Mouse (Mus musculus): ENCODE results near the gene Muc15.
A peak's percentile ranks its signal among the peaks of the same experiment; 100 is the strongest.

Muc15 gene

GRCm38 (mm10) chr2:110721290-110721753, at the start of gene Muc15:
TSS of gene Muc15 (plus strand) at chr2:110721340.
- DNase-seq (ENCODE audit: low spot score in 2 of 2): no peak

- no peak for DNase-seq (ENCODE audit: low spot score in 2 of 2)
These were observed 11.7 kb upstream of the Muc15 start for GRCm38 (mm10) chr2:110709436-110709835.

- peak in 1 of 2 experiments; percentile 15 for DNase-seq (ENCODE audit: low spot score in 2 of 2)
These were observed 11.0 kb upstream of the Muc15 start for GRCm38 (mm10) chr2:110710055-110710720.

- no peak for DNase-seq (ENCODE audit: low spot score in 2 of 2)
These were observed 2.1 kb upstream of the Muc15 start for GRCm38 (mm10) chr2:110719051-110719450.

- no peak for DNase-seq (ENCODE audit: low spot score in 2 of 2)
These were observed 1.1 kb downstream of the Muc15 start for GRCm38 (mm10) chr2:110722208-110722607.

- no peak for DNase-seq (ENCODE audit: low spot score in 2 of 2)
These were observed 5.0 kb downstream of the Muc15 start for GRCm38 (mm10) chr2:110726106-110726505.

GRCm38 (mm10) chr2:110737236-110737635, 16.1 kb downstream of the Muc15 start:
- no peak for DNase-seq (ENCODE audit: low spot score in 2 of 2)

GRCm38 (mm10) chr2:110737981-110738380, 16.8 kb downstream of the Muc15 start:
- no peak for DNase-seq (ENCODE audit: low spot score in 2 of 2)

- DNase-seq (ENCODE audit: low spot score in 2 of 2): no peak
These were observed 18.6 kb downstream of the Muc15 start for GRCm38 (mm10) chr2:110739781-110740180.

- DNase-seq (ENCODE audit: low spot score in 2 of 2): no peak
These were observed 19.4 kb downstream of the Muc15 start for GRCm38 (mm10) chr2:110740493-110740892.

GRCm38 (mm10) chr2:110757556-110757955, 36.4 kb downstream of the Muc15 start:
- DNase-seq (ENCODE audit: low spot score in 2 of 2): no peak

- no peak for DNase-seq (ENCODE audit: low spot score in 2 of 2)
These were observed 38.3 kb downstream of the Muc15 start for GRCm38 (mm10) chr2:110759434-110759833.

GRCm38 (mm10) chr2:110787396-110787795, 66.3 kb downstream of the Muc15 start:
- DNase-seq (ENCODE audit: low spot score in 2 of 2): no peak
